Mouse (Mus musculus): ENCODE results near the gene Acvr1b.

DNA sequence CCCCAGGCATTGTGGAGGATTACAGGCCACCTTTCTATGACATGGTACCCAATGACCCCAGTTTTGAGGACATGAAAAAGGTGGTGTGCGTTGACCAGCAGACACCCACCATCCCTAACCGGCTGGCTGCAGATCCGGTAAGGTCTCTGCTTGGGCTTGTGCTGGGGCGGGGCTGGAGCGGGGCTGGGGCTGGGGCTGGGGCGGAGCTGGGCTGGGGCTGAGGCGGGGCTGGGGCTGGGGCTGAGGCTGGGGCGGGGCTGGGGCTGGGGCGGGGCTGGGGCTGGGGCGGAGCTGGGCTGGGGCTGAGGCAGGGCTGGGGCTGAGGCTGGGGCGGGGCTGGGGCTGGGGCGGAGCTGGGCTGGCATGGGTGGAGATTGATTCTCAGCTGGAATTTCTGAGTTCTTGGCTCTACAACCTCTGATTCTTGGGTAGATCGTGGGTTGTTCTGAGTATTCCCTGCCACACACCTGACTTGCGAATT, 32.8 kb upstream of the Acvr1b start:
- TF ChIP-seq POLR2A (IDR thresholded peaks at IDR 0.05; ENCODE audit: borderline replicate concordance, insufficient read depth, low read length): no peak
- no peak for TF ChIP-seq CTCF (IDR thresholded peaks at IDR 0.05; ENCODE audit: borderline replicate concordance, insufficient read depth, low read depth, low read length)
